Mouse (Mus musculus) forebrain, postnatal 0 days (tissue): ENCODE measurements around the gene Rpl7a. TPM values are rescaled to one million over a fixed set of nuclear protein-coding genes. Genes with fewer than 3 reads are reported as not detected.
A peak's percentile ranks its signal among the peaks of the same experiment; 100 is the strongest.

ENCODE experiments used
- ATAC-seq: fragments of 200-750 bp; cut with Nextera tagmentation; 2 replicates; pipeline ENCODE4 v1.8.0; 2017; ENCODE audit warnings: mild to moderate bottlenecking, moderate library complexity
- DNase-seq: peaks from one replicate; pipeline ENCODE4 v3.0.0-alpha.2; 2015
- H3K27ac ChIP-seq: fragments of 300-500 bp; sonication (generic); 2 replicates; pipeline ENCODE4 v1.5.1; 2014; ENCODE audit warnings: low read depth, mild to moderate bottlenecking, antibody characterized with exemption, low read length, moderate library complexity, mixed read lengths
- H3K27me3 ChIP-seq: fragments of 300-500 bp; sonication (generic); 2 replicates; pipeline ENCODE4 v1.6.1; 2014; ENCODE audit warnings: mild to moderate bottlenecking, low read length, mixed read lengths; ENCODE audit not compliant: insufficient read depth
- H3K36me3 ChIP-seq: fragments of 300-500 bp; sonication (generic); 2 replicates; pipeline ENCODE4 v1.6.1; 2014; ENCODE audit warnings: mild to moderate bottlenecking, moderate library complexity; ENCODE audit not compliant: insufficient read depth
- H3K4me1 ChIP-seq: fragments of 300-500 bp; sonication (generic); 2 replicates; pipeline ENCODE4 v1.6.1; 2014; ENCODE audit warnings: antibody characterized with exemption; ENCODE audit not compliant: insufficient read depth
- H3K4me2 ChIP-seq: fragments of 300-500 bp; sonication (generic); 2 replicates; pipeline ENCODE4 v1.6.1; 2014; ENCODE audit warnings: low read depth, mild to moderate bottlenecking, moderate library complexity
- H3K4me3 ChIP-seq: fragments of 300-500 bp; sonication (generic); 2 replicates; pipeline ENCODE4 v1.5.1; 2014; ENCODE audit warnings: low read depth, low read length, mixed read lengths
- H3K9ac ChIP-seq: fragments of 300-500 bp; sonication (generic); 2 replicates; pipeline ENCODE4 v1.6.1; 2014; ENCODE audit warnings: mild to moderate bottlenecking
- H3K9me3 ChIP-seq: fragments of 300-500 bp; sonication (generic); 2 replicates; pipeline ENCODE4 v1.6.1; 2016; ENCODE audit warnings: low read length
- CTCF ChIP-seq: sonication (generic); IDR thresholded peaks from 2 replicates; pipeline ENCODE4 v1.5.1; 2016; ENCODE audit warnings: antibody characterized with exemption, control low read depth, low read depth
- WGBS: fragments of 180-500 bp; shearing (Covaris S2); extraction: QIAGEN DNeasy Blood & Tissue Kit; methylation state at CpG from one replicate; pipeline ENCODE4 v1.1.7; 2014; 5-methylcytosine and 5-hydroxymethylcytosine counted together
- polyA plus RNA-seq: library from polyadenylated mRNA; unstranded; fragments of >200 nt; fragmentation: Nextera tagmentation; extraction: Ambion mirVana; gene quantifications from 2 replicates; pipeline ENCODE4 v1.2.1, GENCODE M21; 2015
- total RNA-seq: library from RNA; depleted of rRNA; stranded (reverse); fragments of >200 nt; gene quantifications from 2 replicates; pipeline ENCODE4 v1.2.3, GENCODE M21; 2014

Gene Rpl7a
- total and polyA plus RNA-seq, 2 experiments from 2014 or later = 522 to 1,164 TPM

GRCm38 (mm10) chr2:26895898-26896297 lies 14.7 kb upstream of the Rpl7a start:
- H3K36me3 ChIP-seq = peaks cover 81% of the 10 kb centered on the region
- no peaks in the 10 kb centered on the region for H3K27me3 ChIP-seq
- no peak overlapping the region for H3K4me2 ChIP-seq
- no peaks in the 10 kb centered on the region for H3K9me3 ChIP-seq
- DNase-seq = no peak
- 89% methylated on average over 4 of the region's 4 CpGs for WGBS
- no peak overlapping the region for H3K9ac ChIP-seq
- H3K27ac ChIP-seq = no peak overlapping the region
- no peak for ATAC-seq
- H3K4me3 ChIP-seq = no peak overlapping the region
- peak; percentile 40 for TF ChIP-seq CTCF
- H3K4me1 ChIP-seq = no peaks in the 10 kb centered on the region

- DNase-seq (no peak), ATAC-seq (no peak)
- TF ChIP-seq CTCF = no peak
- Histone ChIP-seq H3K36me3 (peaks cover 57% of the 10 kb centered on the region), H3K4me3 (no peak overlapping the region), H3K27me3 (no peaks in the 10 kb centered on the region), H3K27ac (no peak overlapping the region), H3K4me2 (no peak overlapping the region), H3K4me1 (peaks cover 12% of the 10 kb centered on the region), H3K9ac (no peak overlapping the region), H3K9me3 (no peaks in the 10 kb centered on the region)
- WGBS = 71% methylated on average over 1 of the region's 1 CpGs
These were observed 9.8 kb upstream of the Rpl7a start for GRCm38 (mm10) chr2:26900731-26901130.

GRCm38 (mm10) chr2:26901834-26902400 lies 8.6 kb upstream of the Rpl7a start:
- Histone ChIP-seq H3K9ac (peak overlapping the region; percentile 77), H3K36me3 (peaks cover 57% of the 10 kb centered on the region), H3K4me3 (peak overlapping the region; percentile 63), H3K27ac (peak overlapping the region; percentile 87; the same call in 1 of the 2 replicates), H3K4me2 (peak overlapping the region; percentile 81), H3K4me1 (peaks cover 12% of the 10 kb centered on the region), H3K27me3 (no peaks in the 10 kb centered on the region), H3K9me3 (no peaks in the 10 kb centered on the region)
- WGBS = 13% methylated on average over 7 of the region's 7 CpGs
- ATAC-seq (no peak), DNase-seq (no peak)
- TF ChIP-seq CTCF = no peak

GRCm38 (mm10) chr2:26902467-26903220 lies 7.9 kb upstream of the Rpl7a start, which contains the start of gene Surf6:
Surf6 (minus strand) TSS chr2:26902879.
- Histone ChIP-seq H3K9ac (peak within 1 kb of the TSS; percentile 77), H3K27me3 (no peaks in the 10 kb centered on the region), H3K4me1 (peaks cover 12% of the 10 kb centered on the region), H3K4me2 (peak within 1 kb of the TSS; percentile 81), H3K36me3 (peaks cover 57% of the 10 kb centered on the region), H3K9me3 (no peaks in the 10 kb centered on the region), H3K4me3 (peak within 1 kb of the TSS; percentile 63), H3K27ac (peak within 1 kb of the TSS; percentile 87)
- DNase-seq (peak; percentile 97), ATAC-seq (peak; percentile 99)
- under 1% methylated on average over 41 of the region's 41 CpGs for WGBS
- no peak for TF ChIP-seq CTCF

GRCm38 (mm10) chr2:26903311-26903710 lies 7.3 kb upstream of the Rpl7a start:
- ATAC-seq (no peak), DNase-seq (no peak)
- Histone ChIP-seq H3K9me3 (no peaks in the 10 kb centered on the region), H3K36me3 (peaks cover 55% of the 10 kb centered on the region), H3K27ac (peak overlapping the region; percentile 87), H3K4me3 (peak overlapping the region; percentile 63), H3K9ac (peak overlapping the region; percentile 77), H3K4me1 (peaks cover 12% of the 10 kb centered on the region), H3K4me2 (peak overlapping the region; percentile 81), H3K27me3 (no peaks in the 10 kb centered on the region)
- TF ChIP-seq CTCF = no peak
- WGBS = 11% methylated on average over 7 of the region's 7 CpGs

GRCm38 (mm10) chr2:26905936-26906335 lies 4.6 kb upstream of the Rpl7a start:
- WGBS = 100% methylated on average over 2 of the region's 2 CpGs
- H3K27ac ChIP-seq = no peak overlapping the region
- DNase-seq (no peak), ATAC-seq (no peak)
- TF ChIP-seq CTCF = no peak
- peaks cover 38% of the 10 kb centered on the region for H3K36me3 ChIP-seq
- H3K9me3 ChIP-seq = no peaks in the 10 kb centered on the region
- H3K27me3 ChIP-seq = no peaks in the 10 kb centered on the region
- no peak overlapping the region for H3K4me2 ChIP-seq
- H3K9ac ChIP-seq = no peak overlapping the region
- H3K4me3 ChIP-seq = no peak overlapping the region
- peaks cover 22% of the 10 kb centered on the region for H3K4me1 ChIP-seq

- no peak overlapping the region for H3K4me2 ChIP-seq
- WGBS = 95% methylated on average over 3 of the region's 3 CpGs
- TF ChIP-seq CTCF = no peak
- peaks cover 38% of the 10 kb centered on the region for H3K36me3 ChIP-seq
- no peak overlapping the region for H3K27ac ChIP-seq
- no peak overlapping the region for H3K9ac ChIP-seq
- H3K9me3 ChIP-seq = no peaks in the 10 kb centered on the region
- no peak overlapping the region for H3K4me3 ChIP-seq
- ATAC-seq (no peak), DNase-seq (no peak)
- H3K4me1 ChIP-seq = peaks cover 22% of the 10 kb centered on the region
- no peaks in the 10 kb centered on the region for H3K27me3 ChIP-seq
These were observed 4.1 kb upstream of the Rpl7a start for GRCm38 (mm10) chr2:26906431-26906830.
